Mouse (Mus musculus) neural tube, embryonic 11.5 days (tissue): ENCODE results near the gene Pus10. TPM values are rescaled to one million over a fixed set of nuclear protein-coding genes. Genes with fewer than 3 reads are reported as not detected.

Experiments
- ATAC-seq: fragments of 200-750 bp; cut with Nextera tagmentation; 2 replicates; pipeline ENCODE4 v1.8.0; 2017; ENCODE audit warnings: moderate number of reproducible peaks, mild to moderate bottlenecking, moderate TSS enrichment, moderate library complexity; ENCODE audit not compliant: insufficient read depth, low FRiP score, low TSS enrichment
- DNase-seq: peaks from one replicate; pipeline ENCODE4 v3.0.0-alpha.2; 2015; ENCODE audit warnings: low spot score
- H3K27ac ChIP-seq: fragments of 300-500 bp; sonication (generic); 2 replicates; pipeline ENCODE4 v1.5.1; 2014; ENCODE audit warnings: low read depth, mild to moderate bottlenecking, low read length
- H3K27me3 ChIP-seq: fragments of 300-500 bp; sonication (generic); 2 replicates; pipeline ENCODE4 v1.6.1; 2014; ENCODE audit warnings: mild to moderate bottlenecking, low read length, mixed read lengths; ENCODE audit not compliant: control insufficient read depth, insufficient read depth
- H3K36me3 ChIP-seq: fragments of 300-500 bp; sonication (generic); 2 replicates; pipeline ENCODE4 v1.6.1; 2014; ENCODE audit warnings: mild to moderate bottlenecking, low read length, moderate library complexity, mixed read lengths; ENCODE audit not compliant: control insufficient read depth, insufficient read depth
- H3K4me1 ChIP-seq: fragments of 300-500 bp; sonication (generic); 2 replicates; pipeline ENCODE4 v1.6.1; 2014; ENCODE audit warnings: low read length, mixed read lengths; ENCODE audit not compliant: control insufficient read depth, insufficient read depth
- H3K4me2 ChIP-seq: fragments of 300-500 bp; sonication (generic); 2 replicates; pipeline ENCODE4 v1.6.1; 2014; ENCODE audit warnings: low read depth, mild to moderate bottlenecking, moderate library complexity
- H3K4me3 ChIP-seq: fragments of 300-500 bp; sonication (generic); 2 replicates; pipeline ENCODE4 v1.5.1; 2014; ENCODE audit warnings: low read depth, low read length
- H3K9ac ChIP-seq: fragments of 300-500 bp; sonication (generic); 2 replicates; pipeline ENCODE4 v1.6.1; 2014; ENCODE audit warnings: mild to moderate bottlenecking, low read length
- H3K9me3 ChIP-seq: fragments of 300-500 bp; sonication (generic); 2 replicates; pipeline ENCODE4 v1.6.1; 2016; ENCODE audit warnings: low read length; ENCODE audit not compliant: control insufficient read depth
- WGBS: fragments of 180-500 bp; shearing (Covaris S2); extraction: QIAGEN DNeasy Blood & Tissue Kit; methylation state at CpG from one replicate; pipeline ENCODE4 v1.1.7; 2014; 5-methylcytosine and 5-hydroxymethylcytosine counted together
- polyA plus RNA-seq: library from polyadenylated mRNA; unstranded; fragments of >200 nt; fragmentation: Nextera tagmentation; extraction: Ambion mirVana; gene quantifications from 2 replicates; pipeline ENCODE4 v1.2.1, GENCODE M21; 2014

Gene Pus10
- polyA plus RNA-seq, 1 experiment from 2014 or later = 22.1 TPM

DNA sequence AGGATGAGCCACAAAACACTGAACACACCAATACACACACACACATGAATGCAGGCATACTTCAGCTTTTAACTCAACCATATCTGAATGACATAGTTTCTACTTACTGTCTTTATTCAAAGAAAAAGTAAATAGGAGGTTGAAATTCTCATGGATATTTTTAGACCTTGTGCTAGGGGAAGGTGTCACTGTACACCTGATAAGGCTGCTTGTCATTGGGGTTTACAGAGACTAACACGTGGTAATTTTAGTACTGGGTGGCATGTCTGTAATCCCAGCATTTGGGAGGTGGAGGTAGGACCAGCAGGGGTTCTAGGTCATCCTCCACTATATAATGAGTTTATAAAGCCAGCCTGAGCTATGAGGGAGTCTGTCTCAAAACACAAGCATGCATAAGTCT lies 107.0 kb downstream of the Pus10 start:
- Histone ChIP-seq H3K4me3 (no peak overlapping the region), H3K4me2 (no peak overlapping the region), H3K27ac (no peak overlapping the region), H3K27me3 (no peaks in the 10 kb centered on the region), H3K9ac (no peak overlapping the region), H3K9me3 (no peaks in the 10 kb centered on the region), H3K4me1 (no peaks in the 10 kb centered on the region), H3K36me3 (no peaks in the 10 kb centered on the region)
- no peak for DNase-seq
- WGBS = 33% methylated on average over 1 of the region's 1 CpGs
- ATAC-seq = no peak

DNA sequence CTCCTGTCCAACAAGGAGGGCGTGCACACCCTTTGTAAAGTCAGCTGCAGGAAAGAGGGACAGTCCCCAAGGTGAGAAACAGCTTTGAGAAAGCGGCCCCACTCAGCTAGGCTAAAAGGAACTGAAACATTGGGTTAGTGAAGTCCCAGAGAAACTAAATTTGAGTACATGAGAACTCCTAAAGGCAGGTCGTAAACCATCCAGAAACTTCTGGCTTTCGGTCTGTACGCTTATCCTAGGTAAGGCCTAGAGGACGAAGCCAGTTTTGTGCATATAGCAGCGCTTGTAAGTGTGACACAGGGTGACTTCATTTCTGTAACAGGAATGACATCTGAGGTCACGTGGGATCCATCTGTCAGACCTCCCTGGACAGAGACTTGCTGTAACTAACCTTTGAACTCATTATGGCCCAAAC lies 113.3 kb downstream of the Pus10 start:
- H3K4me3 ChIP-seq = no peak overlapping the region
- no peaks in the 10 kb centered on the region for H3K4me1 ChIP-seq
- H3K4me2 ChIP-seq = no peak overlapping the region
- no peak overlapping the region for H3K9ac ChIP-seq
- no peak for ATAC-seq
- H3K27ac ChIP-seq = no peak overlapping the region
- no peaks in the 10 kb centered on the region for H3K27me3 ChIP-seq
- WGBS = 86% methylated on average over 8 of the region's 8 CpGs
- DNase-seq = no peak
- H3K36me3 ChIP-seq = no peaks in the 10 kb centered on the region
- no peaks in the 10 kb centered on the region for H3K9me3 ChIP-seq

DNA sequence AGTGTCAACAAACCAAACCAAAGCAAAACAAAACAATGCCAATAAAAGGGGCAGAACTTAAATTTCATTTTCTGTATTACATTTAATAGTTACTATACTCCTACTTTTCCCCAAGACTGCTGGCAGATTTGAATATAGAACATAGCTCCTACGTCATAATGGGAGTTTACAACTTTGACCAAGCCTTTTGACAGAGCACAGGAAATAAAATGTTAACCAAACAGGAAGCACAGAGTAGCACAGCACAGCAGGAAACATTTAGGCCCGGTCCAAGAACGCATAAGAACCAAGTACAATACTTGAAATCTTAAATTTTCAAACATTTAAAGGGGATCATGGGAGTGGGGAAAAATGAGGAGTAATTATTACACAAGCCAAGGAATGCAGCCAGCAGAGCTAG lies 116.6 kb downstream of the Pus10 start:
- Histone ChIP-seq H3K4me3 (no peak overlapping the region), H3K27me3 (no peaks in the 10 kb centered on the region), H3K9me3 (no peaks in the 10 kb centered on the region), H3K4me1 (no peaks in the 10 kb centered on the region), H3K27ac (no peak overlapping the region), H3K4me2 (no peak overlapping the region), H3K36me3 (no peaks in the 10 kb centered on the region), H3K9ac (no peak overlapping the region)
- WGBS = 81% methylated on average over 3 of the region's 3 CpGs
- ATAC-seq = no peak
- no peak for DNase-seq

Other genes with a start within 250 kb of the Pus10 start
- gene Ahsa2, start 167.6 kb upstream of the Pus10 start, polyA plus RNA-seq = 147 and 154 TPM in 2 replicates
- gene 1700093K21Rik, start 144.5 kb upstream of the Pus10 start, polyA plus RNA-seq = not detected in 2 replicates
- 62.2 and 63.3 TPM in 2 replicates for gene 0610010F05Rik, start 32.0 kb upstream of the Pus10 start, polyA plus RNA-seq
- 37.6 and 46.5 TPM in 2 replicates for gene Pex13, start 285 bp downstream of the Pus10 start, polyA plus RNA-seq
- gene Rel, start 105.3 kb downstream of the Pus10 start, polyA plus RNA-seq = 0.93 and 0.95 TPM in 2 replicates
- 27.7 and 29.3 TPM in 2 replicates for gene Papolg, start 229.6 kb downstream of the Pus10 start, polyA plus RNA-seq